Mouse (Mus musculus) G1E (cell line): ENCODE measurements around the gene Arid2.

Source experiments
- CTCF ChIP-seq: IDR thresholded peaks from 2 replicates; pipeline ENCODE4 v1.5.1; 2012; ENCODE audit warnings: low read depth, low read length, inconsistent platforms, mixed read lengths
- GATA1 ChIP-seq: IDR thresholded peaks from 2 replicates; pipeline ENCODE4 v1.6.1; 2012; ENCODE audit warnings: borderline replicate concordance, low read length, inconsistent platforms, mixed read lengths
- GATA2 ChIP-seq: IDR thresholded peaks from 2 replicates; pipeline ENCODE4 v1.6.1; 2012; ENCODE audit warnings: low read depth, low read length, inconsistent platforms, borderline replicate concordance
- TAL1 ChIP-seq: conservative IDR thresholded peaks from 2 replicates; pipeline ENCODE4 v1.6.1; 2012; ENCODE audit warnings: low read depth, low read length, inconsistent platforms, mixed read lengths

DNA sequence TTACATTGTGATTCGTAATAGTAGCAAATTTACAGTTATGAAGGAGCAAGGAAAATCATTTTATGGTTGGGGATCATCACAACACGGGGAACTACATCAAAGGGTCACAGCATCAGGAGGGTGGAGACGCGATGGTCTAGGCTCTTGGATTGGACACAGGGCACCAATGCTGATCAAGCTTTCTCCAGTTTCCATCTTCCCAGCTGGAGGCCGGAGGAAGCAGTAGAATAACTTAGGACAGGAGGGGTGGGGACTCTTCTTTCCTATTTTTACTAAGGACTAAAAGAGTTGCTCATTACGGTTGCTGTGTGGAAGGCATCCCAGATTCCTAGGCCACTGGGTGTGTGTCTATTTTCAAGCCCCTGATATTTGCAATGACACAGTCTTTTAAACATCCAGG, 43.1 kb upstream of the Arid2 start:
- no peak for TF ChIP-seq CTCF
- no peak for TF ChIP-seq TAL1
- no peak for TF ChIP-seq GATA1
- TF ChIP-seq GATA2, result no peak
